Mouse (Mus musculus) liver, adult 2 months (tissue): ENCODE measurements at regions not wholly inside any gene's neighbourhood (a gene's known extent, or its start where the extent isn't known, plus 50 kb on each side); places are given as distances from the start of the nearest gene placed in this dataset.

Experiments used
- CTCF ChIP-seq: fragments of 200-500 bp; IDR thresholded peaks from 2 replicates; pipeline ENCODE4 v1.5.1; 2011; ENCODE audit warnings: low read depth, low read length, control low read depth
- POLR2A ChIP-seq: fragments of 200-500 bp; IDR thresholded peaks from 2 replicates; pipeline ENCODE4 v1.6.1; 2011; ENCODE audit warnings: low read length, control low read depth; ENCODE audit not compliant: insufficient read depth; ENCODE audit errors: extremely low read depth

DNA sequence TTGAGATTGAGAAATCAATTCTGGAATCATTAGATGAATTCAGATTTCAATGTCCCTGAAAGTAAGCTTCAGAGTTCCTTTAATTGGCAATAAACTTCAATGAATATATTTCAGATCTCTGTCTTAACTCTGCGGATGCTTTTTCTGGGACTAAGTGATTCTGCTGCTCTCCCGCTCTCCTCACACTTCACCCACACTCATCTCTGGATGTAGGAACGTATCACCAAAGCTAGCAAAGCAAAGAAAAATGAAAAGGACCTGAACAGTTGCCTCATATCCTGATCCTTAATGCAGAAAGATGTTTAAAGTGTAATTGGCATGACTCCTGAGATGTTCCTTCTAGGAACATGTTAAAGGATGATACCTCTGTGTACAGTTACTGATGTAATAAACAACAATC is 377.3 kb downstream of the Basp1 start:
- TF ChIP-seq CTCF (no peak), POLR2A (no peak)
